Mouse (Mus musculus): ENCODE results near the gene Wap.

Wap gene

DNA sequence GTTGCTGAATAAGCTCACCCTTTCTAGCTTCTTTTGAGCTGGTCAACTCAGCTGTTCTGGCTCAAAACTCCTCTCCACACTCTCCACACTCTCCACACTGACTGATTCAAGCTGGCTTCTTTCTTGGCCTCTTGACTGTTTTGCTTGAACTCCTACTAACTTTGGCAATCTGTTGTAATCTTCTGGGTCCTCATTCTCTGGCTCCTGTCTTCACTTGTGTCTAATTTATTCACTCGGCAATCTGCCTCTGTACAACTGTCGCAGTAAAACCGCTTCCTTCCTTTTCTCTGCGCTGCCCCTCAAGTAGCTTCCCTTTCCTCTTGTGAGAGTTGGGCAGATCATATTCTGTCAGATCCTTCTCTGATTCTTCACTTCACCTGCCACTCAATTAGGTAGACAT is 10.7 kb downstream of the Wap start:
- peak; percentile 71 for DNase-seq (ENCODE audit: low read depth, low spot score)

DNA sequence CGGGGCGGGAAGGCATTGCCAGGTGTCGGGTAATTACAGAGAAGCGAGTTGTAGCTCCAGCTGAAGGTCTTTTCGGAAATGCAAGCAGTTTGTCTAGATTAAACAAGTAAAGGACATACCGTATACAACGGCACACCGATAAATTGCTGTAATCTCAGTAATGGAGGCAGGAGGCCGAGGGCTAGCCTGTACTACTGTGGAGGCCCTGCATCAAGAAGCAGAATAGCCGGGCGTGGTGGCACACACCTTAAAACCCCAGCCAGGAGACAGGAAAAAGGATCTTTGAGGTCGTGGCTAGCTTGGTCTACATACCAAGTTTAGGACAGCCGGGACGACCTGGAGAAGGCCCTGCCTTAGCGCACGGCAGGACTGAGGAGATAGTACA is 12.1 kb downstream of the Wap start:
- DNase-seq (ENCODE audit: low read depth, low spot score): no peak

DNA sequence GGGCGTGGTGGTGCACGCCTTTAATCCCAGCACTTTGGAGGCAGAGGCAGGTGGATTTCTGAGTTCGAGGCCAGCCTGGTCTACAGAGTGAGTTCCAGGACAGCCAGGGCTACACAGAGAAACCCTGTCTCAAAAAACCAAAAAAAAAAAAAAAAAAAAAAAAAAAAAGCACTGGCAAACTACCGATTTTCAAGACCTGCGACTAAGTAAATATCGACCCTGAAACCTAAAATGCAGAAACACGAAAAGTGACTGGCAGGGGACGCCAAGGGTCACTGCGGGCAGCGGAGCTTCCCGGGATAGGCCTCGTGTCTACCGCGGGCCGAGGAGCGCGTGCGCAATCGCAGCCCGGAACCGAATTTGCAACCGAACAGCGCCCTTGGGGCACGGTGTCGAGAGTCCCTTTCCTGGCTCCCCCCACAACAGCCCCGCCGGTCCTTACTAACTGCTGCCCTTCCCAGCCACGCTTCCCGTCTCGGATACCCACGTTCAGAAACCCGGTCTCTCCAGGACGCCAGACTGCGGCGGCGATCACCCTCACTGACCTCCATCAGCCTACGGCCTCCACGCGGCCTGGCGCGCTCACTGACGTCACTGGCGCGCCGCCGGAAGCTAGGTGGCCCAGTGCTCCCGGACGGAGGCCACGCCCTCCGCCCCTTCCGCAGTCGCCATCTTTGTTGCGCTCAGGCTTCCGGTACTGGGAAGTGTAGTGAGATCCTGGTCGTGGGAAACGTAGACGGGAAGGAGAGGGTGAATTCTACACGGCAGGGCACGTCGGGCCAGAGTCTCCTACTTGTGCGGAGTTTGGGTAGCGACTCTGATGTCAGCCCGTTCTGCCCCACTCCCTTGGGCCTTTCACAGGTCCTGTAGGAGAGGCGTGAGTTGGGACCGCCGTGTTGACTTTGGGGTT is 12.7 kb downstream of the Wap start, which contains the start of gene Tbrg4:
Tbrg4 (minus strand) TSS at position 590 of the 910 bp plus-strand sequence.
- DNase-seq (ENCODE audit: low read depth, low spot score): peak; percentile 97

DNA sequence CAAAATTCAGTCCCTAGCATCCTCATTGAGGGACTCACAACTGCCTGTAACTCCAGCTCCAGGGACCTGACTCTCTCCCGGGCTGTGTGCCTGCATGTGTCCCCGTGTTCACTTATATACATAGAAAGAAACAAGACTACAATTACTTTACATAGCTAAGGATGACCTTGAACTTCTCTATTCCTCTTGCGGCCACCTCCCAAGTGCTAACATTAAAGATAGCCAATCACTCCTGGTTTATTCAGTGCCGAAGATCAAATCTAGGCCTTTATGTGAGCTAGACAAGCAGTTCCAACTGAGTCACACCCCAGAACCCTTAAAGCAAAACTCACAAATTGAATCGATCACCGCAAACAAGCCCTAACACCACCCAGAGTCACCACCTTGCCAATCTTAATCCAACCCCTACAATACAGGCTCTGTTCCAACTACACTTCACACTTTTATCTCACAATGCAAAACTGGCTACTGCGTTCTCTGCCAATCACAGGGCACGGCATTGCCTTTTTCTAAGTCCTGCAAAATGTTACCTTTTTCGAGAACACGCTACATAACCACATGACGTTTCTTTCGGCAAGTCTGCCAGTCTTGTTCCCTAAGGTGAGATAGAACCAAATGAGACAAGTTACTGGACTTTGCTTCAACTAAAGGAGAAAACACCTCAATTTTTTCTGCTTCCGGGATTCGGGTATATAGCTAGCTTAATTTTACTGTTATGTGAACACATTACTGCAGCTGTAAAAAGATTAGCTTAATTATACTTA is 13.6 kb downstream of the Wap start:
- DNase-seq (ENCODE audit: low read depth, low spot score): no peak

DNA sequence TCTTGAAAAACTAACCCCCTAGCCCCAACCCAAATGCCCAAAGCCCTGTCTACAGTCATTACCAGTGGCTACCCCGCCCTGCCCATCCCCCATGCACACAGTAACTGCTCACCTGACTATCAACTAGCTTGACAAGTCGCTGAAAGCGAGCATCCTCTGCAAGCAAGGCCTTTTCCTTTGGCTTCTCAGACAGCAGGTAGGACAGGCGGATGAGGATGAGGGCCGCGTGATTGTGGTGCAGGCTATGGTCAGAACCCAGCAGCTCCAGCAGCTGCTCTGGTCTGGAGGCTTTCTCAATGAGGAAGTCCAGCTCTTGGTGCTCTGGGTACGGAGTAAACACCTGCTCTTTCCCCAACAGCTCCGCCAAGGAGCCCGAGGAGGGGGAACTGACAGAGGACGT is 14.7 kb downstream of the Wap start:
- DNase-seq (ENCODE audit: low read depth, low spot score): no peak

DNA sequence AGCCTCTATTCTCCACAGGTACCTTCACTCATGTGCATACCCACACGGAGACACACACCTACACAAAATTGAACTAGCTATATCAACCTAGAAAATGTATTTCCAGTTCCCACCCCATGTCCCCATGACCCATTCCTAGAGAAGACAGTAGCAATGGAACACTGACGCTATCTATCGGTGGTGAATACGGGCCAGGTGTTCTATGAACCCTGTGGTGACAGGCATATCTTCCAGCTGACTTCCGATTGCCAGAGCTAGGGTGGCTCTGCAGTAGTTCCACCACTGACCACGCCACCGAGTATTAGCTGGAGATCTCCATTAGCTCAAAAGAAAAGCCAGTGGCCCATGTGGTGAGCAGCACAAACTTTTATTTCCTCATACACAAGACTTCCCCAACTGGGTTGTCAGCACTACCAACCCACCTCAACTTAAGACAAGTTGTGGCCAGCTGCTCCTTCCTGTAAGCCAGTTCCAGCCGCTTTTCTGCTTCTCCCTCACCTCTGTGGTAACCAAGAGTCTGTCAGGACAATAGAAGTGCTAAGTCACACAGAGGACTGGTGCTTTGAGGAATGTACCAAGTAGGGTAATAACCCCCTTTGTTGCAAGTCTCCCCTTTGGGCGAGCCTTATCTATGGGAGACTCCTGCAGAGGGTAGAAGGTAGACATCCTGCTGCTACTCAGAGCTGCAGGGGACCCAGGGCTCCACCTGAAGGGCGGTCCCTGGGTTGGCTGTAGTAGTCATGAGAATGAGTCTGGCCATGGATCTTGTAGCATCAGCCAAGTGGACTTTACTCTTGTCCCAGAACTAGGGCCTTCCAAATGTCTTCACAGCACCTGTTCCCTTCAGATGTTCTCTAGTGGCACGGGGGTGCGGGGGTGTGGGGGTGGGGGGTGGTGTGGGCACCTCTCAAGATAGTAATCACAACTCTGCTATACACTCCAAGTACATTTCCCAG is 22.9 kb downstream of the Wap start:
- no peak for DNase-seq (ENCODE audit: low read depth, low spot score)

DNA sequence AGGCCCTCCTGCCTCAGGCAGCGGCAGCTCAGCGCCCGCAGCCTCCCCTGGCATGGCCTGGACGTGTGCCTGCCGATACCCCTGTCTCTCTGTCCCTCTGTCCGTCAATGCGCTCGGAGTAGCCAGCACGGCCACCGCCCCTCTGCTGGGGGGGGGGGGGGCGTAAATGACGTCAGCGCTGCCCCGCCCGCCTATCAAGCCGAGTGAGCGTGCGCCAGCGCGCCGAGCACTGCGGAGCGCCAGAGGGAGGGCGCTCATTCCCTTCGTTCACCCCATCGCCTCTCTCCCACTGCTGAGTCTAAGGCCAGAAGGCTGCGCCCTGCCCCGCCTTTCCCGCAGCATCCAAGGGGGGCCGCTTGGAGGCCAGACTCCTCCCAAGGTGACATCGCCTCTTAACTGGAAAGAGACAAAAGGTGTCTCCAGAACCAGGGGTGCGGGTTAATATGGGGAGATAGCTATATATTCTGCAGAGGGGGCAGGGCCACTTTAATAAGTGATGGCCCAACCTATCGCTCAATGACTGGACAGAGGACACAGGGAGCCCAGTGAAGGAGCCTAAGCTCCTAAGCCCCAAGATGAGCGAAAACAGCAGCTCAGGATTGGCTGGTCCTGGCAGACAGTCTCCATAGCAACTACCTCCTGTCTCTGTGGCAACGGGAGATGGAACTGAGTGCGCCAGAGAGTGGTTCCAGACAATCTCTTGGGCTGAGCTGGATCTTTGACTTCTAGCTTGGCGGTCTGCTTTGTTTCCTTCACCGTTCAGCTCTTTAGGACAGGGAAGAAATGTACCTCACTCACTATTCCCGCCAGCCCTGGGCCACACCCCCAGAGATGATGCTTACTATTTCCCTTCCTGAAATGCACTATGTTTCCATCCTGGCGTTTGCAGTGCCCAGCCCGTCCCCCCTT is 32.7 kb downstream of the Wap start, which contains the start of gene Nacad:
Nacad (minus strand) TSS at position 563 of the 909 bp plus-strand sequence.
- DNase-seq (ENCODE audit: low read depth, low spot score): no peak

DNA sequence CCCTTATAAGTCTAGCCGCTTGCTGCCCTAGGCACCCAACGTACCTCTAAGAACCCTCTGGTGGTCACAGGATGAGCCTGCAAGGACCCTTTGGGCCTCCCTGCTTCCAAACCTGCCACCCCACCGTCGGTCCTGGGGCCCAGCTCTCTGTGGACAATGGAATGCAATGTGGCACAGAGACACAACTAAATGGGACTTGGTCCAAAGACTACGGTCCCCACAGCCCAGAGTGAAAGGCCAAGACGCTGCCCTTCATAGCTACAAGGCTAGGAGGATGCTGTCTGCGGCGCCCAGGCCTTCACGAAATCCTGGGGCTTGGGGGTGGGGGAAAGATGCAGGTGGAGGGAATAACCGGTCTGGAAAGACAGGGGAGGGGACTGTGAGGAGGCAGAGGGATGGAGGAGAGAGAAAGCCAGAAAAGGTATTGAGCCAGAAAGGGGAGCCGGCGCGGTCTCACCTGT is 33.4 kb downstream of the Wap start:
- DNase-seq (ENCODE audit: low read depth, low spot score): no peak

DNA sequence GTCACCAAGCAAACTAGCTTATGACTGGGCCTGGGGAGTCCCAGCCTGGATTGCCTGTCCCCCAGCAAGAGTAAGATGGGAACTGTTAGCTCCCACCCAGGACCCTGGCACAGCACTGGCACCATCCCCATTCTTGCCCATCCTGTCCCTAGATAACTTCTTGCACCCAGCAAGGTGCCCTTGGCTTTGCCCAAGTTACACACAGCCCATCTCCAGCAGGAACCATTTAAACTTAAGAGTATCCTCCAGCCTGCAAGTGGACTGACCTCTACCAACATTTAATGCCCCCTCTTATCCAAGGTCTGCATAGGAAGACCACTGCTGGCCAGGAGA is 33.9 kb downstream of the Wap start:
- no peak for DNase-seq (ENCODE audit: low read depth, low spot score)

DNA sequence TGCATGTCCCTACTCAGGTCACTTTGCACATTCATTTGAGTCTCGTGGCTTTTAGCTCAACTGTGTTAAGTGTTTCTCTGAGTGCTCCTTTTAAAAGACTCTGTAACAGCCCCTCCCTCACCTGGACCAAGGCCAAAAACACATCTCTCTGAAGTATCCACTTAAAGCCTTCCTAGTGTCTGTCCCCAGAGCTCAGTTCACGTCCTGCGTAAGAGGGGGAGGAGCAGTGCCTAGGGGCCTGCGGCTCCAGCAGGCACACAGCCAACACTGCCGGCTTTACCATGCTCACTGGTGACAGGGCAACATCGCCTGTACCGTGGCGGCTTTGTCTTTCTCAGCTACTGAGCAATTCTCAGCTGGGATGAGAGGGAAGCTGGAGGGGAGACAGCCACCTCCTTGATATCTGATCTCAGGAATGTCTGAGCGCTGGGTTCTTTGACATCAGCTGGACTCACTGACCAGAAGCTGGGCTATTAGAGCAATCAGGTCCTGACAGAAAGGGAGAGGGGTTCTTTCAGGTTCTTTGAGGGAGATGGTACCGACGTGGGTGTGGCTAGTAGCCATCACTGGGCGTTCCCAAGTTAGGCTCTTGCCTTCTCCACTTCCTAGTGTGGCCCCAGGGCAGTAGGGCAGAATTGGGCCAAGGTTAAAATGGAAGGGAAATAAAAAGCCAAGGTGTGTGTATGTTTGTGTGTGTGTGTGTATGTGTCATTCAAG is 34.4 kb downstream of the Wap start:
- no peak for DNase-seq (ENCODE audit: low read depth, low spot score)

DNA sequence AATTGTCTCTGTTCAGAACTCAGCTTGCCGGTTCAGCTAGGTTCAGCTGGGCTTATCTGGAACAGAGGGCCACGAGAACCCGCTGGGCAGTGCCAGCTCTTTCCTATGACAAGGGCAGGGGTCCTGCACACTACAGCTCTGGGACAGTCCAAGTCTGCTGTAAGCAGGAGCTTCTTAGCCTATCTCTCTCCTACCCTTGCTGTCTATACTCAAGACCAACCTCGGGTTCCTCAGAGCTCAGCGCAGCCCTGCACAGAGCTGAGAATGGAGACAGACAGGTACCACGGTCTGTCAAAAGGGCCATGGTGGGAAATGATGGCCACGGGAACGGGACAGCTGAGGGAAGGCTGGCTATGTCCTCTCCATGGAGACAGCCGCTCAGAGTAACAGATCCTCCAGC is 35.2 kb downstream of the Wap start:
- DNase-seq (ENCODE audit: low read depth, low spot score): no peak

DNA sequence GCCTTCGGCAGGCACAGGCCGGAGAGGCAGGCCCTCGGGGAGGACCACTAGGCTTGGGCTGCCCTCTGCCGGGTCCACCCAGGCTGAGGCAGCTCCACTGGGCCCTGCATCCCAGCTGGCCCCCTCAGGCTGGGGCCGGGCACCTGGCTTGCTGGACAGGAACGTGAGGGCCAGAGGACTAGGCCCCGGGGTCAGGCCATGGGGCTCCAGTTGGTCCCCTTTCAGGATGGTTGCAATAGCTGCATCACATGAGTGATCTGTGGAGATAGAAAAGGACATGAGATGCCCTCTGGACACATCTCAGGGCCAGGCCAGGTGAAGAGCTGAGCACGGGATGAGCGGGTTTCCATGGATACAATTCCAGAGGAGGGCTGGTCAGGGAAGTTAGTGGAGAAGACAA is 35.8 kb downstream of the Wap start:
- no peak for DNase-seq (ENCODE audit: low read depth, low spot score)

DNA sequence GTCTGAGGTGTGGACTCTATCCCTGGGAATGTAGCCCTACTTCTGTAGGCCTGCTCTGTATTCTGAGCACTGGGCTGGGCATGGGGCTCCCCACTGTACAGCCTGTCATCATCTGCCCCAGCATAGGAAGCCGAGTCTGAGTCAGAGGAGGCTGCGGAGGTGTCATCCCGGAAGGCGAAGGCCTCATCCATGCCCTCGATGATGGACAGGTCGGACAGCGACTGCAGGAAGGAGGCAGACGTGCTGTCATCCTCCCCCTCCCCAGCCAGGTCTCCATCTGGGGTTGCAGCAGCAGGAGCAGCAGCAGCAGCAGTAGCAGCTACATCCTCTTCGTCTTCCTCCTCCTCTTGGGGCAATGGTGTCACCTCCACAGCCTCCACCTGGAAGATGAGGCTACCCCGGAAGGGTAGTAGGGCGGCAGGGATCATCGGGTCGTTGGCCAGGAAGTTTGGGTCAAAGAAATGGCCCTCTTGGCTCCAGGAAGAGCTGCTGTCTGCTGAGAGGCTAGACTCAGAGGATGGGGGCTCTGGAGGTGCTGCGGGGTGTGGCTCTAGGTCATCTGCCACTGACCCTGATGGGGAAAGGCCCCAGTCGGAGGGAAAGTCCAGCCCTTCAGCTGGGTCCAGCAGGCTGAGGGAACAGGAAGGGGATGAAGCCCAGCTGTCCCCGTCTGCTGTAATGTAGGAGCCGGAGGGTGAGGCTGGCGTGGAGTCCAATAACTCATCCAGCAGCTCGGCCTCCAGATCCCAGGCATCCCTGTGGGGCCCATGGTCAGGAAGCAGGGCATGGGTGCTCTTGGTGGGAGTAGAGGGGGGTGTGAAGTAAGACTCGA is 36.6 kb downstream of the Wap start:
- no peak for DNase-seq (ENCODE audit: low read depth, low spot score)

DNA sequence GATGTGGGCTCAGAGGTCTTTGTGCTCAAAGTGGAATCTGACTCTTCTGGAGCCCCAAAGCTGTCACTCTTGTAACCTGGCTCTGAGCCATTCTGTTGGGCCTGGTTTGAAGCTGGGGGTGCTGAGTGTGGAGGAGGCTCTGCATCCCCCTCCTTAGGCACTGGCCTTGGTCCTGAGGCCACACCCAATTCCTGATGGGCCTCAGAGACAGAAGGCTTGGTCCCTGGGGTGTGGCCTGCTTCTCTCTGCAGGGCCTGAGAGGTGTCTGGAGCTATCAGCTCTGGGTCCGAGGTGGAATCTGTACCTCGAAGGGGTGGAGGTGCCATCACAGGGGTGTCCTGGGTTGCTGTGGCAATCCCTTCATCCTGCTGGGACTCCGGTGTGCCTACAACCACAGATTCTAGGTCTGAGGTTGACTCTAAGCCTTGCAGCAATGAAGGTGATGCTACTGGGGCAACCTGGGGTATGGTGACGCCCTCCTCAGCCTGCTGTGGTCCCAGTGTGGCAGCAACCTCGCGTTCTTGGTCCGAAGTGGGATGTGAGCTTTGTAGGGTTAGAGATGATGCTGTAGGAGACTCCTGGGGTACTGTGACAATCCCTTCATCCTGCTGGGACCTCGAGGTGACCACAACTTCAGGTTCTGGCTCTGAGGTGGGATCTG is 38.0 kb downstream of the Wap start:
- no peak for DNase-seq (ENCODE audit: low read depth, low spot score)

DNA sequence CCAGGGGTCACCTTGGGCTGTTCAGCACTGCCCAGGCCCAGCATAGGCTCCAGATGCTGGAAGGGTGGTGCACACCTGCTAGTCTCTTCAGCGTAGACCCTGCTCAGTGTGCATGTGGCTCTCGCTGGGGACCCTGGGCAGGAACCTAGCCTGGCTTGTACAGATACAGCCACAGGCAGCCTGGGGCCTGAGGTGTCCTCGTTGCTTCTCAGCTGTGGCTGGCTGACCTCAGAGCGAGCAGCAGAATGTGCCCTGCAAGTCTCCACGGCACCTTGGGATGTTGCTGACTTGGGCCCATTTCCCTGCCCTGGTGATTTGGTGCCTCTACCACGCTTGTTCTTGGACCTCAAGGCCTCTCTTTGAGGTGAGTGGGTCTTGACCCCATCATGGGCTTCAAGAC is 38.6 kb downstream of the Wap start:
- DNase-seq (ENCODE audit: low read depth, low spot score): no peak

DNA sequence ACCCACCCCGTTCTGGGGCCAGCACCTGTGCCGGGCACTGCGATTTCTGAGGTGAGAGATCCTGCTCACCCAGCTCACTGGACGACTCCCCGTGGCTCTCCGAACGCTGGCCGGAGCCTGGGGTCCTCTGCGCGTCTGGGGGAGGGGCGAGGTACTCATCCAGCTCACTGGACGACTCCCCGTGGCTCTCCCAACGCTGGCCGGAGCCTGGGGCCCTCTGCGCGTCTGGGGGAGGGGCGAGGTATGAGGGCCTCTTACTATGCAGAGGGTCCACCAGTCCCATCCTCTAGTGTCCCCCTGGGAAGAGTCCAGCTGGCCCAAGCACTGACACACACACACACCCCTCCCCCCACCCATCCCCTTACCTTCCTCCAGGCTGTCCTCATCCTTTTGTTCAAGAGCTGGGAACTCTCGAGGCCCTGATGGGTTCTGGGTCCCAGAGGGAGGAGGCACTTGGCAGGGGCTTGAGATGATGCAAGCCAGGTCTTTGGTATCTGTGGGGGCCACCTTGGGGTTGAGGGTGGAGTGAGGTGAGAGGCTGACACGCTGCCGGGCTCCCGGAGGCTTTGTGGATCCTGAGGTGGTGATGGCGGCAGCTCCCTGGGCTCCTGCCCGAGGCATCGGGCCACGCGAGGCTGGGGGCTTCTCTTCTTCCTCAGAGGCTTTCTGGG is 39.3 kb downstream of the Wap start:
- DNase-seq (ENCODE audit: low read depth, low spot score): peak; percentile 14

DNA sequence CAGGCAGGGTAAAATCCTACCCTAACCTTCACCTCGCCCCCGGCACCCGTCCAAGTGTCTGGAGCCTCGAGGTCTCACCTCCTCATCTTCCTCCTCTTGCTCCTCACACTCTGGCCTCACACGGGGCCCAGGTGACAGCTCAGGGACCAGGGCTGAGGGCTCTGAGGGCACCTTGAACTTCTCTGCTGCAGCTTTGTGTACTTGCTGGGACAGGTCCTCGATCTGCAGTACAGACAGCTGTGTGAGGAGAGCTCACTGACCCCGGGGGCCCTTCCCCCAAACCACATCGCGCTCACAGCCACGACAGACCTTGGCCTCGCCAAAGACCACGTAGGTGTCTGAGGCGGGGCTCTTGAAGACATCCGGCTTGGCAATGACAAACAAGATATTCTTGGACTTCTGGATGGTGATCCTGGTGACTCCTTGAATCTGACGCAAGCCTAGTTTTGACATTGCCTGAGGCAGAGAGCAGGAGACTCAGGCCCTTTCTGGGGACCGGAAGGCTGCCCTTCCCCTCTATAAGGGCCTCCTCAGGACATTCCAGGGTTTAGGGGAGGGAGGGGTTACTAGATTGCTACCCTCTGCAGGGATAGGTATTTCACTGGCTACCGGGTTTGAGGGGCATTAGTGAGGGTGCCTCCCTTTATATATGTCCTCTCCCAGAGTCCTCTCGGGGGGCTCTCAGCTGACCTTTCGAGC is 40.1 kb downstream of the Wap start:
- DNase-seq (ENCODE audit: low read depth, low spot score): no peak
